Mouse (Mus musculus): Measurements from ENCODE around the gene P2rx1. TPM values are rescaled to one million over a fixed set of nuclear protein-coding genes. Genes with fewer than 3 reads are reported as not detected.

Gene P2rx1
- total RNA-seq, 2 experiments from 2014 or later, result 0.85 to 1.2 TPM

Small RNA genes within 50 kb of the gene (microRNA-seq; reads per million reads assigned to microRNA genes)
- gene Gm44467, result 0 reads per million in 2 experiments

Other genes starting within 250 kb of the P2rx1 start
- 1 to 10 TPM; 8.0 to 8.4 TPM for gene Cyb5d2, start 203.0 kb upstream of the P2rx1 start, total RNA-seq (2021)
- gene Zzef1, start 202.9 kb upstream of the P2rx1 start, total RNA-seq (2021), result 10 to 100 TPM; 17.2 to 21.7 TPM
- 10 to 100 TPM; 22.4 to 25.0 TPM for gene Atp2a3, start 37.9 kb upstream of the P2rx1 start, total RNA-seq (2021)
- 1 to 10 TPM; 1.7 to 2.2 TPM for gene Camkk1, start 19.9 kb downstream of the P2rx1 start, total RNA-seq (2021)
- gene Ncbp3, start 48.7 kb downstream of the P2rx1 start, total RNA-seq (2021), result 1 to 10 TPM; 4.6 to 6.6 TPM
- gene Itgae, start 91.5 kb downstream of the P2rx1 start, total RNA-seq (2021), result under 1 TPM; 0.05 to 0.20 TPM
- gene Haspin, start 139.2 kb downstream of the P2rx1 start, total RNA-seq (2021), result 1 to 10 TPM; 1.7 to 2.0 TPM
- 1 to 10 TPM; 6.0 to 7.2 TPM for gene P2rx5, start 161.3 kb downstream of the P2rx1 start, total RNA-seq (2021)
- gene Emc6, start 177.9 kb downstream of the P2rx1 start, total RNA-seq (2021), result 10 to 100 TPM; 70.7 to 81.6 TPM
- 10 to 100 TPM; 30.2 to 32.3 TPM for gene Tax1bp3, start 178.0 kb downstream of the P2rx1 start, total RNA-seq (2021)
- gene Ctns, start 199.9 kb downstream of the P2rx1 start, total RNA-seq (2021), result 10 to 100 TPM in 1 of 2 experiments, 1 to 10 TPM in 1; 9.4 to 12.1 TPM
- 1 to 10 TPM; 1.9 TPM for gene Shpk, start 200.4 kb downstream of the P2rx1 start, total RNA-seq (2021)
- gene Trpv1, start 235.2 kb downstream of the P2rx1 start, total RNA-seq (2021), result under 1 TPM in 1 of 2 experiments, not detected in 1; 0.16 TPM

Measured in gastrocnemius, postnatal 10 days (tissue).